Mouse (Mus musculus): ENCODE results near the gene Spata46. TPM values are rescaled to one million over a fixed set of nuclear protein-coding genes. Genes with fewer than 3 reads are reported as not detected.

The Spata46 gene
- total and polyA plus RNA-seq, 3 experiments = not detected

GRCm38 (mm10) chr1:170270696-170271095, 37.9 kb upstream of the Spata46 start:
- peaks cover 10 to 19% of the 10 kb centered on the region in 2 experiments for H3K4me1 ChIP-seq (ENCODE audit: control insufficient read depth in 1 of 2, insufficient read depth in 2 of 2)
- H3K4me3 ChIP-seq (replicated peaks in 1 of 3; ENCODE audit: low read depth in 2 of 3, low read length in 2 of 3, poor library complexity in 1 of 3) = no peak overlapping the region
- H3K36me3 ChIP-seq (replicated peaks in 1 of 2; ENCODE audit: control insufficient read depth in 1 of 2, insufficient read depth in 1 of 2, low read length in 1 of 2) = no peaks in the 10 kb centered on the region
- dilution Hi-C loops (cut with MboI; ENCODE audit: extremely low pct_ligation_motif_present, extremely low pct_unique_long_range_greater_than_20kb, low sequenced_read_pairs) = no loop called here
- H3K27me3 ChIP-seq (replicated peaks) = no peaks in the 10 kb centered on the region
- no peaks in the 10 kb centered on the region for H3K79me2 ChIP-seq (replicated peaks; ENCODE audit: control insufficient read depth, extremely low read depth, insufficient read depth, poor library complexity, severe bottlenecking)
- peak overlapping the region; percentile 31 for H3K4me2 ChIP-seq (ENCODE audit: insufficient read depth, low read depth, poor library complexity, severe bottlenecking)
- DNase-seq (ENCODE audit: extremely low read depth) = peak; percentile 53
- TF ChIP-seq BHLHE40 (IDR thresholded peaks at IDR 0.05; ENCODE audit: low read depth, low read length) (peak; percentile 92), MXI1 (IDR thresholded peaks at IDR 0.05; ENCODE audit: low read depth, low read length) (peak; percentile 44; the same call in 1 of the 2 replicates), EP300 (IDR thresholded peaks at IDR 0.05; ENCODE audit: low read length) (0 out of 2 replicates have a peak, but pooled peaks have one; percentile 46), CHD2 (IDR thresholded peaks at IDR 0.05; ENCODE audit: low read length) (no peak), ETS1 (conservative IDR thresholded peaks at IDR 0.05; ENCODE audit: low read depth, low read length) (peak; percentile 44), MAX (IDR thresholded peaks at IDR 0.05; ENCODE audit: low read length) (peak; percentile 77), MYC (IDR thresholded peaks at IDR 0.05; ENCODE audit: low read depth, low read length) (peak; percentile 81), CHD1 (IDR thresholded peaks at IDR 0.05; ENCODE audit: low read depth, low read length) (no peak)
- in situ Hi-C loops (cut with MboI; ENCODE audit: low pct_ligation_motif_present, low pct_unique_long_range_greater_than_20kb, low sequenced_read_pairs) = no loop called here
- H3K9ac ChIP-seq (ENCODE audit: insufficient read depth, low read depth) = no peak overlapping the region
- no peak overlapping the region for H3K27ac ChIP-seq (ENCODE audit: insufficient read depth, low read depth)
- H3K9me3 ChIP-seq (replicated peaks; ENCODE audit: low read length) = peaks cover 6% of the 10 kb centered on the region

- no peaks in the 10 kb centered on the region for H3K27me3 ChIP-seq (replicated peaks)
Observed at GRCm38 (mm10) chr1:170273252-170273651, 35.4 kb upstream of the Spata46 start.

GRCm38 (mm10) chr1:170277016-170277415, 31.6 kb upstream of the Spata46 start, which contains the start of gene Sh2d1b1:
TSS of gene Sh2d1b1 (plus strand) at chr1:170277320.
- peaks cover 10 to 36% of the 10 kb centered on the region in 2 experiments for H3K4me1 ChIP-seq (ENCODE audit: control insufficient read depth in 1 of 2, insufficient read depth in 2 of 2)
- peak within 1 kb of the TSS; percentile 15; the same call in 1 of the 2 replicates for H3K27ac ChIP-seq (ENCODE audit: insufficient read depth, low read depth)
- dilution Hi-C loops (cut with MboI; ENCODE audit: extremely low pct_ligation_motif_present, extremely low pct_unique_long_range_greater_than_20kb, low sequenced_read_pairs) = no loop called here
- H3K27me3 ChIP-seq (replicated peaks) = no peaks in the 10 kb centered on the region
- no peaks in the 10 kb centered on the region for H3K79me2 ChIP-seq (replicated peaks; ENCODE audit: control insufficient read depth, extremely low read depth, insufficient read depth, poor library complexity, severe bottlenecking)
- DNase-seq (ENCODE audit: extremely low read depth) = peak; percentile 82
- peaks cover 4% of the 10 kb centered on the region for H3K9me3 ChIP-seq (replicated peaks; ENCODE audit: low read length)
- H3K4me3 ChIP-seq (replicated peaks in 1 of 3; ENCODE audit: low read depth in 2 of 3, low read length in 2 of 3, poor library complexity in 1 of 3) = peak within 1 kb of the TSS; percentile 18 to 52 (median 50)
- in situ Hi-C loops (cut with MboI; ENCODE audit: low pct_ligation_motif_present, low pct_unique_long_range_greater_than_20kb, low sequenced_read_pairs) = no loop called here
- H3K36me3 ChIP-seq (replicated peaks in 1 of 2; ENCODE audit: control insufficient read depth in 1 of 2, insufficient read depth in 1 of 2, low read length in 1 of 2) = peaks cover 0 to 9% of the 10 kb centered on the region in 2 experiments
- H3K4me2 ChIP-seq (ENCODE audit: insufficient read depth, low read depth, poor library complexity, severe bottlenecking) = peak within 1 kb of the TSS; percentile 64
- peak within 1 kb of the TSS; percentile 13; the same call in 1 of the 2 replicates for H3K9ac ChIP-seq (ENCODE audit: insufficient read depth, low read depth)
- TF ChIP-seq MAZ (IDR thresholded peaks at IDR 0.05; ENCODE audit: low read depth, low read length) (no peak), NELFE (IDR thresholded peaks at IDR 0.05; ENCODE audit: low read depth, low read length) (no peak), CHD1 (IDR thresholded peaks at IDR 0.05; ENCODE audit: low read depth, low read length) (no peak), MYC (IDR thresholded peaks at IDR 0.05; ENCODE audit: low read depth, low read length) (peak; percentile 52; the same call in 1 of the 2 replicates), ZMIZ1 (IDR thresholded peaks at IDR 0.05; ENCODE audit: low read depth, low read length) (no peak), EP300 (IDR thresholded peaks at IDR 0.05; ENCODE audit: low read length) (peak; percentile 72), SIN3A (IDR thresholded peaks at IDR 0.05; ENCODE audit: low read length) (no peak), JUND (conservative IDR thresholded peaks at IDR 0.05; ENCODE audit: low read depth, low read length) (peak; percentile 52; the same call in 1 of the 2 replicates), UBTF (IDR thresholded peaks at IDR 0.05; ENCODE audit: low read depth, low read length) (no peak), POLR2AphosphoS2 (IDR thresholded peaks at IDR 0.05; ENCODE audit: low read depth, low read length) (no peak), KAT2A (IDR thresholded peaks at IDR 0.05; ENCODE audit: insufficient replicate concordance, low read length) (no peak), USF1 (IDR thresholded peaks at IDR 0.05; ENCODE audit: low read depth, low read length) (no peak), IRF4 (IDR thresholded peaks at IDR 0.05; ENCODE audit: low read depth, low read length) (peak; percentile 51), MEF2A (IDR thresholded peaks at IDR 0.05; ENCODE audit: borderline replicate concordance, low read depth, low read length) (0 out of 2 replicates have a peak, but pooled peaks have one; percentile 26), TBP (conservative IDR thresholded peaks at IDR 0.05; ENCODE audit: low read depth, low read length) (no peak), RAD21 (IDR thresholded peaks at IDR 0.05; ENCODE audit: low read depth, low read length) (no peak), JUN (IDR thresholded peaks at IDR 0.05; ENCODE audit: insufficient read depth, low read depth, low read length) (peak; percentile 30; the same call in 1 of the 2 replicates), TCF12 (IDR thresholded peaks at IDR 0.05; ENCODE audit: low read depth, low read length) (0 out of 2 replicates have a peak, but pooled peaks have one; percentile 35)

More at GRCm38 (mm10) chr1:170273252-170273651, 35.4 kb upstream of the Spata46 start:
- H3K4me2 ChIP-seq (ENCODE audit: insufficient read depth, low read depth, poor library complexity, severe bottlenecking) = no peak overlapping the region
- H3K27ac ChIP-seq (ENCODE audit: insufficient read depth, low read depth) = no peak overlapping the region
- H3K79me2 ChIP-seq (replicated peaks; ENCODE audit: control insufficient read depth, extremely low read depth, insufficient read depth, poor library complexity, severe bottlenecking) = no peaks in the 10 kb centered on the region
- no peaks in the 10 kb centered on the region for H3K36me3 ChIP-seq (replicated peaks in 1 of 2; ENCODE audit: control insufficient read depth in 1 of 2, insufficient read depth in 1 of 2, low read length in 1 of 2)
- H3K4me3 ChIP-seq (replicated peaks in 1 of 3; ENCODE audit: low read depth in 2 of 3, low read length in 2 of 3, poor library complexity in 1 of 3) = no peak overlapping the region
- H3K9me3 ChIP-seq (replicated peaks; ENCODE audit: low read length) = peaks cover 4% of the 10 kb centered on the region
- peaks cover 14 to 26% of the 10 kb centered on the region in 2 experiments for H3K4me1 ChIP-seq (ENCODE audit: control insufficient read depth in 1 of 2, insufficient read depth in 2 of 2)
- in situ Hi-C loops (cut with MboI; ENCODE audit: low pct_ligation_motif_present, low pct_unique_long_range_greater_than_20kb, low sequenced_read_pairs) (no loop called here), dilution Hi-C loops (cut with MboI; ENCODE audit: extremely low pct_ligation_motif_present, extremely low pct_unique_long_range_greater_than_20kb, low sequenced_read_pairs) (no loop called here)
- no peak for DNase-seq (ENCODE audit: extremely low read depth)
- no peak for TF ChIP-seq MAZ (IDR thresholded peaks at IDR 0.05; ENCODE audit: low read depth, low read length)
- no peak for TF ChIP-seq CHD2 (IDR thresholded peaks at IDR 0.05; ENCODE audit: low read length)
- no peak for TF ChIP-seq USF2 (conservative IDR thresholded peaks at IDR 0.05; ENCODE audit: low read depth, low read length)
- no peak for TF ChIP-seq POLR2AphosphoS2 (IDR thresholded peaks at IDR 0.05; ENCODE audit: low read depth, low read length)
- no peak for TF ChIP-seq BHLHE40 (IDR thresholded peaks at IDR 0.05; ENCODE audit: low read depth, low read length)
- H3K9ac ChIP-seq (ENCODE audit: insufficient read depth, low read depth) = no peak overlapping the region

Measured in CH12.LX (cell line).